Mouse (Mus musculus) small intestine, adult 2 months (tissue): Measurements from ENCODE around the gene Isca1. TPM values are rescaled to one million over a fixed set of nuclear protein-coding genes. Genes with fewer than 3 reads are reported as not detected.
"Not testable (repeated sequence)": the region's sequence is repeated elsewhere in the genome, so short reads cannot be mapped to it uniquely, and the experiment has no call there.

Experiments used
- H3K27ac ChIP-seq: fragments of 200-500 bp; 2 replicates; pipeline ENCODE4 v1.5.1; 2012; ENCODE audit warnings: low read depth, low read length, control low read depth, inconsistent platforms; ENCODE audit not compliant: insufficient read depth
- H3K27me3 ChIP-seq: fragments of 200-500 bp; 2 replicates; pipeline ENCODE4 v1.6.1; 2012; ENCODE audit warnings: mild to moderate bottlenecking, moderate library complexity, low read length, inconsistent platforms; ENCODE audit not compliant: control insufficient read depth, insufficient read depth
- H3K36me3 ChIP-seq: fragments of 200-500 bp; 2 replicates; pipeline ENCODE4 v1.6.1; 2012; ENCODE audit warnings: mild to moderate bottlenecking, low read length, control low read depth, inconsistent platforms; ENCODE audit not compliant: control insufficient read depth, insufficient read depth
- H3K4me1 ChIP-seq: fragments of 200-500 bp; 2 replicates; pipeline ENCODE4 v1.6.1; 2012; ENCODE audit warnings: low read length, inconsistent platforms, mixed read lengths; ENCODE audit not compliant: control insufficient read depth, insufficient read depth, insufficient read length
- H3K4me3 ChIP-seq: fragments of 200-500 bp; 2 replicates; pipeline ENCODE4 v1.5.1; 2012; ENCODE audit warnings: low read depth, mild to moderate bottlenecking, control low read depth, inconsistent platforms, low read length, moderate library complexity
- CTCF ChIP-seq: fragments of 200-500 bp; IDR thresholded peaks from 2 replicates; pipeline ENCODE4 v1.5.1; 2012; ENCODE audit warnings: low read depth, mild to moderate bottlenecking, control low read depth, inconsistent platforms, low read length, moderate library complexity, mixed read lengths; ENCODE audit not compliant: insufficient replicate concordance, insufficient read length; ENCODE audit errors: extremely low read depth
- POLR2A ChIP-seq: fragments of 200-500 bp; IDR thresholded peaks from 2 replicates; pipeline ENCODE4 v1.6.1; 2012; ENCODE audit warnings: low read depth, mild to moderate bottlenecking, control low read depth, inconsistent platforms, low read length, moderate library complexity
- WGBS: fragments of 180-500 bp; shearing (Covaris S2); methylation state at CpG from one replicate; pipeline ENCODE4 v1.1.7; 2018; 5-methylcytosine and 5-hydroxymethylcytosine counted together
- polyA plus RNA-seq: library from polyadenylated mRNA; depleted of rRNA; stranded (reverse); fragments of >200 nt; gene quantifications from 2 replicates; pipeline ENCODE4 v1.2.3, GENCODE M21; 2012; rRNA removed

Isca1 gene
- polyA plus RNA-seq, 1 experiment: 40.1 TPM

DNA sequence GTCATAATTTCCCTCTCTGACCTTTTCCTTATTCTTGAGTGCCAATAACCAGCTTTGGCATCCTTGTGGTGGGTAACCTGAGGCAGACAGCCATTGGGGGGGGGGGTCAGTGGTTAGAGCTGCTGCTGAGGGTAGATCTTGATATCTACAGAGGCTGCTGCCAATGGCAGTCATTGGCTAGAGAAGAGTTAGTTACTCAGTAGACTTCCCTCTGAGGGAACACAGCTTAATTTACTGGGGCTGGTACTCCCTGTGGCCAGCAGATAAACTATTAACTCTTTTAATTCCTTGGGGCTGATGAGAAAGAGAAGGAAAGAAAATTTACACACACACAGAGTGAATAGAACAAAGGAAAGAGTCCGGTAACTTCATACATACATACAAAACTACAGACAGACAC lies 50.1 kb downstream of the Isca1 start:
- TF ChIP-seq CTCF: no peak
- TF ChIP-seq POLR2A: no peak
- WGBS: 95% methylated on average over 1 of the region's 1 CpGs

DNA sequence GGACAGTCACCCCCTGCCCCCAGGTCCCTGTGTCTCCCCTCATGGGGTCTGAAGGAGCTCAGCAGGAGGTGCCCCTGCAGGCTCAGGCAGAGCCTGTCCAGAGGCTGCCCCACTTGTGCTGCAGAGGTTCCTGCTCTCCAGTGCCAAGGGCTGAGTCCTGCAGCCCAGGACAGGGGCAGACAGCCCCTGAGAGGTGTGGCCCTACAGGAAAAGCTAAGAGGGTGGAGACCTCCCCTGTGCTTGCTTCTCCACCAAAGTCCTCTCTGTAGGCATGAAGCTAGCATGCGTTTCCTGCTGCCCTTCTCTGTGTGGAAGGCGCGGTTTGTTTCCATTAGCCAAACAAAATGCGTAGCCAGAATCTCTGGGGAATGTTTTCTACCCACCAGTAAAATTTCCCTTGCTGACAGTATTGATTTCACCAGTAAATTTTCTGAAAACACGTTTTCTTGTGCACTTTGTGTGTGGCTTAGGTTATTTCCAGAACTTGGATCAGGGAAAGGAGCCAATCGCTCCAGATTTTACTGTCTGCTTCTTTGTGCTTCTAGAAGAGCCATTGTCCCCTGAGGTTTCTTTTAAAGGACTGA lies 50.7 kb downstream of the Isca1 start:
- not testable (repeated sequence) for H3K36me3 ChIP-seq, H3K27me3 ChIP-seq, H3K4me3 ChIP-seq, H3K27ac ChIP-seq, H3K4me1 ChIP-seq
- WGBS: 25% methylated on average over 6 of the region's 6 CpGs

More for the DNA sequence above, 50.1 kb downstream of the Isca1 start:
- no peaks in the 10 kb centered on the region for H3K4me1 ChIP-seq
- no peak overlapping the region for H3K27ac ChIP-seq
- H3K4me3 ChIP-seq: no peak overlapping the region
- no peaks in the 10 kb centered on the region for H3K27me3 ChIP-seq
- no peaks in the 10 kb centered on the region for H3K36me3 ChIP-seq

DNA sequence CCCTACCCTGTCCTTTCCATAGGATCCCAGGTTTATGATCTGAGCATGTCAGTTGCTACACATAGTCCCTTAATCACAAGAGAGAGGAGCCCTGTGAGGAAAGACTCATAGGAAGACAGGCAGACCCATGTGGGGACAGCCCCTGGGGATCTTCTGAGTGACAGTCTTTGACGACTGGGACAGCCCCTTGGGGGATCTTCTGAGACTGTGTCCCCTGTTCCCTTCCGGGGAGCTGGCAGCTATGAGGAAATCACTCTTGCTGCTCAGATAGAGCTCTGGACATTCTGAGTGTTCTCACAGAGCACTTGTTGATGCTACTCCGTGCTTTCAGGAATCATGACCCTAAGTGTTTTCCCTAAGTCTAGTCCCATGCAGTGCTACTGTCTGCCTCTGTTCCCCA lies 55.9 kb downstream of the Isca1 start:
- Histone ChIP-seq H3K4me3 (no peak overlapping the region), H3K27ac (no peak overlapping the region), H3K27me3 (no peaks in the 10 kb centered on the region), H3K4me1 (no peaks in the 10 kb centered on the region), H3K36me3 (no peaks in the 10 kb centered on the region)
- TF ChIP-seq POLR2A (no peak), CTCF (no peak)
- WGBS: 54% methylated on average over 3 of the region's 3 CpGs

DNA sequence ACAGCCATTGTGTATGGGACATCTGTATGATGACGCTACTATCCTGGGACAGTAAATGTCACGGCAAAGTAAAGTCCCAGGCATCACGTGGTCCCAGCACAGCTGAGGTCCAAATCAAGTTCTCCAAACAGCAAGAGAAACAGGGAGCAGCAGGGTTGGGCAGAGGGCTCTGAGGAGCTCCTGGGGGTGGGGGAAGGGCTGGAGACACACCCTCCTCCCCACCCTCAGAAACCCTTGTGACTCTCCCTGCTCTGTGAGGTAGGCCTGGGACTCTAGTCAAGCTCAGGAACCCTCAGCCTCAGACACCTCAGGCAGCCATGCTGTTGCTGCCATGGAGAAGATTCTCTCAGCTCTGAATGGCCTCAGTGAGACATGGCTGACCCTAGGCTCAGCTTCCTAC lies 57.6 kb downstream of the Isca1 start, which contains the start of gene Spata31d1b:
Gene Spata31d1b (plus strand): TSS at position 301 of the 400 bp plus-strand sequence.
- not testable (repeated sequence) for H3K36me3 ChIP-seq, H3K4me1 ChIP-seq, H3K27ac ChIP-seq, H3K4me3 ChIP-seq, H3K27me3 ChIP-seq
- WGBS: 55% methylated on average over 3 of the region's 3 CpGs

DNA sequence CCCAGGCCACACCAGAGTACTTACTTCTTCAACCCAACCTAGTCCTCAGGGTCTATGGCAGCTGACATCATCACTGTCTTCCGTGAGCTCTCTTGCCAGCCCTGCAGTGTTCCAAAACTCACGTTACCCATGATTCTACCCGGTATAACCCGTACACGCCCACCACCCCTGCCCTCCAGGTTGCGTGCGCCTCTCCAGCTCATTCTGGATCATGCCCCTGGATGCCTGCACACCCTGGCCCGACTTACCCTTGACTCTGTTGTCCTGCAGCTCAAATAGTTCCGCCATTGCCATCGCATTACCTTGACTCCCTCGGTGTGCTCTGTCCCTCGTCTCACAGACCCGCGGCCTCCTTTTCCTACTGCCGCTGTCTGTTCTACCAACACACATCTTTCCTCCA lies 59.4 kb downstream of the Isca1 start, which contains the start of gene Spata31d1a:
Gene Spata31d1a (minus strand): TSS at position 101 of the 400 bp plus-strand sequence.
- 88% methylated on average over 15 of the region's 15 CpGs for WGBS
- Histone ChIP-seq H3K4me1 (no peaks in the 10 kb centered on the region), H3K27me3 (no peaks in the 10 kb centered on the region), H3K36me3 (no peaks in the 10 kb centered on the region), H3K27ac (no peak within 1 kb of the TSS), H3K4me3 (no peak within 1 kb of the TSS)
- TF ChIP-seq CTCF (no peak), POLR2A (no peak)

Other genes starting within 250 kb of the Isca1 start
- gene Agtpbp1, start 184.6 kb downstream of the Isca1 start, polyA plus RNA-seq: 1.7 and 2.9 TPM in 2 replicates
- 20.2 and 31.3 TPM in 2 replicates for gene Naa35, start 184.6 kb downstream of the Isca1 start, polyA plus RNA-seq
- gene Golm1, start 94.0 kb downstream of the Isca1 start, polyA plus RNA-seq: 25.2 and 29.1 TPM in 2 replicates
- gene 4921517D22Rik, start 75.7 kb downstream of the Isca1 start, polyA plus RNA-seq: not detected in 2 replicates
- gene Spata31d1a, start 59.5 kb downstream of the Isca1 start, polyA plus RNA-seq: not detected in 2 replicates
- not detected in 2 replicates for gene Spata31d1b, start 57.5 kb downstream of the Isca1 start, polyA plus RNA-seq
- not detected in 2 replicates for gene Spata31d1d, start 38.1 kb downstream of the Isca1 start, polyA plus RNA-seq
- gene 1700014D04Rik, start 23.1 kb downstream of the Isca1 start, polyA plus RNA-seq: 0.04 TPM in 1 of 2 replicates, not detected in the other
- not detected in 2 replicates for gene Gm49354, start 12.4 kb upstream of the Isca1 start, polyA plus RNA-seq
- 11.7 and 33.3 TPM in 2 replicates for gene Tut7, start 53.3 kb upstream of the Isca1 start, polyA plus RNA-seq